Mouse (Mus musculus): ENCODE data around the gene Oas1h.

DNA sequence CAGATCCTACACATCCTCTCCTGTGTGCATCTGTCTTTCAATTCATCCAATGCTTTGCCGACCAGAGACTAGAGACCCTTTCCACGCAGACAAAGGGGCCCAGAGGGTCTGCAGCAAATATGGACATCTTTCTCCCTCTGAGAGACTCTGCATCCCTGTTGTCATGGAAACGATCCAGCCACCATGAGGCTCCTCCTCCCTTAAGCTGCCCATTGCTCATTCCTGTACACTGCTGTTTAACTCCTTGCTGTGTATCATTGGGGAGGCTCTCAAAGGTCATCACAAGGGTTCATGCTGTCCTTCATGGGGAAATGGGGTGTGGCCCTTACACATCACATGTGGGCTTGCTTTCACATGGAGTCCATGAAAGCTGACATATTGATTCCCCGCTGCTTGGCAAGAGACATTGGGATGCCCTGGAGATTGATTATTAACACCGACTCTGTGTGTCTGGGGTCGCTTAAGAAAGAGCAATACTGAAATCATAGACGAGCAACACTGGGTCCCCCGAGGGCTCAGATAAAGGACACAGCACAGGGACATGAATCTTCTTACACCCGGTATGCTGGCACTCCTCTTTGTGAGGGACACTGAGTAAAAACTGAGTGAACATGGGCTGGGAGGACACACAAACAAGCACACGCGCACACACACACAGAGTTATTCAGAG lies 34.1 kb downstream of the Oas1h start:
- TF ChIP-seq HCFC1 (IDR thresholded peaks at IDR 0.05; ENCODE audit: borderline replicate concordance, insufficient read depth, low read length), result no peak
- no peak for TF ChIP-seq ZC3H11A (IDR thresholded peaks at IDR 0.05; ENCODE audit: borderline replicate concordance, low read depth, low read length)

All from ES-E14 (cell line).